Mouse (Mus musculus) ES-E14 (cell line): ENCODE measurements around the gene Serpina1e.

ENCODE experiments used
- CHD2 ChIP-seq: IDR thresholded peaks from 2 replicates; pipeline ENCODE4 v1.6.1; 2014; ENCODE audit warnings: mild to moderate bottlenecking, low read depth, low read length, inconsistent platforms
- HCFC1 ChIP-seq: IDR thresholded peaks from 2 replicates; pipeline ENCODE4 v1.6.1; 2012; ENCODE audit warnings: low read length, inconsistent platforms, borderline replicate concordance; ENCODE audit not compliant: insufficient read depth
- MAFK ChIP-seq: IDR thresholded peaks from 2 replicates; pipeline ENCODE4 v1.6.1; 2014; ENCODE audit warnings: mild to moderate bottlenecking, low read depth, low read length, inconsistent platforms; ENCODE audit not compliant: insufficient read depth
- ZC3H11A ChIP-seq: IDR thresholded peaks from 2 replicates; pipeline ENCODE4 v1.6.1; 2012; ENCODE audit warnings: low read depth, mild to moderate bottlenecking, inconsistent platforms, low read length, borderline replicate concordance
- ZNF384 ChIP-seq: IDR thresholded peaks from 2 replicates; pipeline ENCODE4 v1.6.1; 2012; ENCODE audit warnings: low read depth, low read length, inconsistent platforms

- TF ChIP-seq ZC3H11A, result no peak
- no peak for TF ChIP-seq HCFC1
- TF ChIP-seq MAFK, result no peak
- TF ChIP-seq ZNF384, result no peak
- TF ChIP-seq CHD2, result no peak
Observed at GRCm38 (mm10) chr12:103989857-103990256, 31.1 kb upstream of the Serpina1e start, which contains the start of gene Serpina11.
